Mouse (Mus musculus): ENCODE measurements around the gene Abca9.

DNA sequence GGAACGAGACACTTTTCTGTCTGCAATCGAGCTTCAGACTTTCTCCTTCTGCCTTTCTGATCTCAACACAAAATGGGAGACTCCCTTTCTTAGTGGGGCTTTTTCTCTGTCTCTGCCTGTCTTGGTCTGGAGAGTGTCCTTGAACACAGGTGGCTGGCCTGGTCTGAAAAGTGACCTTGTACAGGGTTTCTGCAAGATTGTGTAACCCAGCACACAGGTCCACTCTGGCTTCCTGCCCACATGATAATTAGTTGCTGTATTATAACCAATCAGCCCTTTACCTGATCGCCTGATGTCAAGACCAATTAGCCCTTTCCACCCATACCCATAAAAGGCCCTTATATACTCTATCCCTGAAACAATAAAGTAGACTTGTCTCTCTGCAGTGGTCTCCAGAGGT, 30.9 kb upstream of the Abca9 start:
- TF ChIP-seq CTCF (IDR thresholded peaks at IDR 0.05; ENCODE audit: insufficient read depth, low read length) (no peak), POLR2A (IDR thresholded peaks at IDR 0.05; ENCODE audit: borderline replicate concordance, extremely low read depth, low read depth, low read length) (no peak)
